Mouse (Mus musculus) natural killer cell, adult 2 months (primary cell): ENCODE results near the gene Lemd2.

Experiments used
- DNase-seq, 2 experiments: peaks; one replicate each; pipeline ENCODE4 v3.0.0; 2022; ENCODE audit warnings: low spot score in 2 of 2

The Lemd2 gene

GRCm38 (mm10) chr17:27188883-27189282 is 15.4 kb downstream of the Lemd2 start:
- no peak for DNase-seq

DNA sequence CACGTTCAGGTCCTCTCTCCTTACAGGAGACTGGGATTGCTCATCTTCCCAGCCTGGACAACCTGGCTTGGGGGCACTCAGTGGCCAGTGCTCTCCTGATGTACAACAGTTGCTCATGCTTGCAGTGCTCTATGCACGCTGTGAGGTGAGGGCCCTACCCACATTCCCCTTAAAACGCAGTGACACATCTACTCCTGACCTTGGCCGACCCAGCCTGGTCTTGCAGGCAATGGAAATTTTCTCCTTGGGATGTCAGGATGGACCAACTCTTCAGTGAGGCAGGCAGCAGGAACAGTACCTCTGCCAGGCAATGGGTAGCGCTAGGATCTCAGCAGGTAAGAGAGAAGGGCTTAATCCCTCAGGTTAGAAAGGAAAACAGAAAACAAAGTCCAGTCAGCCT is 17.2 kb downstream of the Lemd2 start:
- no peak for DNase-seq

GRCm38 (mm10) chr17:27186068-27186467 is 18.2 kb downstream of the Lemd2 start:
- no peak for DNase-seq

DNA sequence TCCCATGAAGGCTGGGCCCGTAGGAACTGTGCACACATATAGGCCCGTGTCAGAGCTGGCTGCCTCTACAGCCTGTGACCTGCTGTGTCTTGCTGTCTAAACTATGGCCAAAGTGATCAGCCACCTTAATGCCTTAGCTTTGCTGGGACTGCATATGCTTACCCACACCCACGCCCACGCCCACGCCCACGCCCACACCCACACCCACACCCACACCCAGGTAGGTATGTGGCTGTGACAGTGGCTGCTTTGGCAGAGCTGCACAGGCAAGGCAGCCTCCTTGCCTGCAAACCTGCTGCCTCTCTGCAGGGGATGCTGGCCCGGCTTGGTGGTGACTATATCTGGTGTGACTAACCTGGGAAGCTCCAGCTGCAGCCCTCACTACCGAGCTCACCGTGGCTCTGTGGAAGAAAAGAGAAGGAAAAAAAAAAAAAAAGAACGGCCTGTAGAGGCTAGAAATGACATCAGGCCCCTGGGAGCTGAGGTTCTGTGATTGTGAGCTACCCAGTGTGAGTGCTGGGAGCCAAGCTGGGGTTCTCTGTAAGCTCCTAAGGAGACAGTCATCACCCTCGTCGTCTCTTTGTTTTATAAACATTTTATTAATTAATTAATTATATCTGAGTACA is 20.5 kb downstream of the Lemd2 start:
- no peak for DNase-seq

GRCm38 (mm10) chr17:27182401-27182800 is 21.9 kb downstream of the Lemd2 start:
- no peak for DNase-seq

- DNase-seq: no peak
Measured at GRCm38 (mm10) chr17:27181666-27182065, 22.6 kb downstream of the Lemd2 start.

DNA sequence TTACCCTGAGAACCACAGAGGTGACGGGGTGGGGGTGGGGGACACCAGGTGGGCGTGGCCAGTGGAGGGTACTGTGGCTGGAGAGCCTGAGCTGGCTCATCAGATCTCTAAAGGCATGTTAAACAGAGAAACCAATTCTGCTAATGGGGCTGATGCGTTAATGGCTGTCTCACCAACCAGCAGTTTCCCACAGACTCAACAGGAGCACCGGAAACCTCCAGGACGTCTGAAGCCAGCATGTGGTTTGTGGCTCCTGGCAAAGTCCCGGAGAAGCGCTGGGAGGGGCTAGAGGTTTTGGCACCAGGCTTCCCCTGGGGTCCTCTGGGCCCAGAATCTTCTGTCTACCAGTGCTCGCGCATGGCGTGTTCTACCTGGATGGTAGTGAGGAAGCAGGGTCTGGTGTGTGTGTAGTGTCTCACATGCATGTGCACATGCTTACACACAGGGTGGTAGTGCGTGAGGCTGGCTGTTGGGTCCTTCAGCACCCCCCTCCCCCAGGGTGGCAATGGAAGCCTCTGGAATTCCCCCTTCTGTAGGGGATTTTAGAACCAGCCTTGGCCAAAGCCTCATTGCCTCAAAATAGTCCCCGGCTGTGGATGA is 24.5 kb downstream of the Lemd2 start:
- peak in 1 of 2 experiments; percentile 9 for DNase-seq

- DNase-seq: no peak
Measured at GRCm38 (mm10) chr17:27178427-27179177, 25.7 kb downstream of the Lemd2 start.

- no peak for DNase-seq
Measured at GRCm38 (mm10) chr17:27178019-27178418, 26.2 kb downstream of the Lemd2 start.

GRCm38 (mm10) chr17:27176754-27177153 is 27.5 kb downstream of the Lemd2 start:
- no peak for DNase-seq

GRCm38 (mm10) chr17:27176287-27176686 is 28.0 kb downstream of the Lemd2 start:
- no peak for DNase-seq

DNA sequence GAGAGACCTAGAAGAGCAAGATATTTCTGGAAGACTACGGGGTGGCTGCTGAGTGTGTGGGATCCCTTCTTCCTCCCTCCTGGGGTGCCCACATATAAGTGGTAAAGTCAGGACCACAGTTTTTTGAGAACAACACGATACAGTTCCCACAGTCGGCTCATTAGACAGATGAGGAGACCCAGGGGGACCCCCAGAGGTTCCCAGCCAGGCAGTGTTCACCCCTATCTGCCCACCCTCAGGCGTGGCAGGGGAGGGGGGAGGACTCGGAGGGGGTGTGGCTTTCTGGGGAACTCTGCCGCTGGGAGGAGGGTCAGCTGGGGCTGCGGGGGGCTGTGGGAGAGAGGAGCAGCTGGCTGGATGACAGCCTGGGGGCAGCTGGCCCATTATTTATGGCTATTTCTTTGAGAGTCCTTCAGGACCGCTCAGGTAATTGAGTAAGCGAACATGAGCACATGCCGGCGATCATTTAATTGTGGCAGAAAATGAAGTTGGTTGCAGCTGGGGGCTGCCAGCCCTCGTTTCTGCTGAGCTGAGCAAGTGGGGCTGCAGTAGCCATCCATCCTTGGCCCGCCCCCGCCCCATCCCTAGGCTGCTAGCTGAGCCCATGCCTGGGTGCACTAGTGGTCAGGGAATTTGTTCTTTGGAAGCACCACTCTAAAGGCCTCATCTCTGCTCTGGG is 28.9 kb downstream of the Lemd2 start:
- DNase-seq: no peak

GRCm38 (mm10) chr17:27173715-27174114 is 30.6 kb downstream of the Lemd2 start:
- no peak for DNase-seq

GRCm38 (mm10) chr17:27172459-27172858 is 31.8 kb downstream of the Lemd2 start:
- no peak for DNase-seq

- no peak for DNase-seq
Measured at GRCm38 (mm10) chr17:27171121-27171520, 33.1 kb downstream of the Lemd2 start.

- no peak for DNase-seq
Measured at GRCm38 (mm10) chr17:27169952-27170695, 34.1 kb downstream of the Lemd2 start.

DNA sequence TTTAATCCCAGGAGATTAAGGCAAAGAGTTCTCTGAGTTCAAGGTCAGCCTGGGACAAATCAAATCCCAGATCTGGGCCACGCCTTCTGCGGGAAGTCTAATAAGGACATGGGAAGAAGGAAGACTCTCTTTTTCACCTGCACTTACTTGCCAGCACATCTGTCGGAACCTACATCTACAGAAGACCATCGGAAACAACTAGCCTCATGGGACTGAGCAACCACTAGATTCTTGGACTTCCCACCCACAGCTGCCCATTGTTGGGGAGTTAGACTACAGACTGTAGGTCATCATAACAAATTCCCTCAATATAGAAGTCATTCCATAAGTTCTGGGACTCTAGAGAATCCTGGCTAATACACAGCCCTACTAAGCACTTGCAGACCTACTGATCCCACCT is 35.7 kb downstream of the Lemd2 start:
- no peak for DNase-seq

GRCm38 (mm10) chr17:27167545-27167944 is 36.7 kb downstream of the Lemd2 start, which contains the start of gene Ip6k3:
Ip6k3 (minus strand) TSS chr17:27167795.
- DNase-seq: no peak

DNA sequence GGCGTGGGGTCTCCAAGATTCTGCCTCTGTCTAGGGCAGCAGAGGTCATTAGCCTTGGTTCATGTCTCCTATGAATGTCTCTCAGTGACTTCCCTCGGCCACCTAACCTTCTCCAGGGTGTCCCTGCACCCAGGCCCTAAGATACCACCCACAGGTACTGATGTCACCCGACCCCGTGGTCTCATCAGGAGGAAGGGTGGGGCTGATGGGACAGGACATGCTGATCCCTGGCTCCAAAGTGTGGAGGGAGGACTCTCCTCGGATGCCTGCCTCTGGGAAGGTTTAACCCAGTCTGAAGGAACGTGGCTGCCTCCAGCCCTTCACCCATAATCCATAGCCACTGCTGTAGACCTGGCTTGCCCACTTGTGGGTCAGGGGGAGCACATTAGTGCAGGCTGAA is 37.4 kb downstream of the Lemd2 start:
- DNase-seq: no peak

GRCm38 (mm10) chr17:27165054-27165773 is 39.1 kb downstream of the Lemd2 start:
- no peak for DNase-seq

- no peak for DNase-seq
Measured at GRCm38 (mm10) chr17:27160905-27161304, 43.4 kb downstream of the Lemd2 start.
